Mouse (Mus musculus) CH12.LX (cell line): Measurements from ENCODE around the gene Mtf2. TPM values are rescaled to one million over a fixed set of nuclear protein-coding genes. Genes with fewer than 3 reads are reported as not detected.

Source experiments
- DNase-seq: peaks from one replicate; pipeline ENCODE4 v3.0.0-alpha.2; 2013; ENCODE audit errors: extremely low read depth
- H3K27ac ChIP-seq: 2 replicates; pipeline ENCODE4 v1.5.1; 2012; ENCODE audit warnings: low read depth, mild to moderate bottlenecking, control low read depth, moderate library complexity; ENCODE audit not compliant: insufficient read depth
- H3K27me3 ChIP-seq: replicated peaks from 2 replicates; pipeline ENCODE3; 2012; ENCODE audit warnings: inconsistent platforms
- H3K36me3 ChIP-seq, 2 experiments: replicated peaks in 1 of 2; 2 replicates each; pipeline versions ENCODE3 to v1.6.1; 2012; ENCODE audit warnings: inconsistent platforms in 1 of 2, low read length in 1 of 2, mild to moderate bottlenecking in 1 of 2, mixed read lengths in 1 of 2, moderate library complexity in 1 of 2; ENCODE audit not compliant: control insufficient read depth in 1 of 2, insufficient read depth in 1 of 2
- H3K4me1 ChIP-seq, 2 experiments: 2 replicates each; pipeline ENCODE4 v1.6.1; 2012; ENCODE audit warnings: inconsistent platforms in 1 of 2, moderate library complexity in 1 of 2; ENCODE audit not compliant: insufficient read depth in 2 of 2, control insufficient read depth in 1 of 2
- H3K4me2 ChIP-seq: 2 replicates; pipeline ENCODE4 v1.6.1; 2012; ENCODE audit warnings: low read depth, mild to moderate bottlenecking, control low read depth; ENCODE audit not compliant: poor library complexity, insufficient read depth, severe bottlenecking
- H3K4me3 ChIP-seq, 3 experiments: fragments of 150-350 bp in 1 of 3; sonication (generic) in 1 of 3; replicated peaks in 1 of 3; 2 replicates each; pipeline versions ENCODE3 to v1.5.1; 2011 to 2012; ENCODE audit warnings: low read depth in 2 of 3, low read length in 2 of 3, mild to moderate bottlenecking in 2 of 3, moderate library complexity in 2 of 3, control low read depth in 1 of 3, improper control_type of control experiment in 1 of 3, inconsistent platforms in 1 of 3, mixed read lengths in 1 of 3; ENCODE audit not compliant: poor library complexity in 1 of 3
- H3K79me2 ChIP-seq: replicated peaks from 2 replicates; pipeline ENCODE4 v1.6.1; 2012; ENCODE audit warnings: mild to moderate bottlenecking, moderate library complexity; ENCODE audit not compliant: control insufficient read depth, poor library complexity, insufficient read depth, severe bottlenecking; ENCODE audit errors: extremely low read depth
- H3K9ac ChIP-seq: 2 replicates; pipeline ENCODE4 v1.6.1; 2012; ENCODE audit warnings: low read depth, mild to moderate bottlenecking, control low read depth, moderate library complexity; ENCODE audit not compliant: insufficient read depth
- H3K9me3 ChIP-seq: replicated peaks from 2 replicates; pipeline ENCODE3; 2012; ENCODE audit warnings: low read length, inconsistent platforms, mixed read lengths
- ELF1 ChIP-seq: IDR thresholded peaks from 2 replicates; pipeline ENCODE4 v1.6.1; 2014; ENCODE audit warnings: low read depth, mild to moderate bottlenecking, inconsistent platforms, low read length, improper control_type of control experiment
- EP300 ChIP-seq: IDR thresholded peaks from 2 replicates; pipeline ENCODE4 v1.6.1; 2011; ENCODE audit warnings: low read length, improper control_type of control experiment
- GABPA ChIP-seq: IDR thresholded peaks from 2 replicates; pipeline ENCODE4 v1.6.1; 2012; ENCODE audit warnings: low read depth, low read length, improper control_type of control experiment, inconsistent platforms; ENCODE audit not compliant: insufficient replicate concordance
- JUN ChIP-seq: IDR thresholded peaks from 2 replicates; pipeline ENCODE4 v1.6.1; 2011; ENCODE audit warnings: low read depth, mild to moderate bottlenecking, low read length, improper control_type of control experiment, moderate library complexity; ENCODE audit not compliant: insufficient read depth
- JUND ChIP-seq: conservative IDR thresholded peaks from 2 replicates; pipeline ENCODE4 v1.6.1; 2011; ENCODE audit warnings: low read depth, low read length, improper control_type of control experiment
- KAT2A ChIP-seq: IDR thresholded peaks from 2 replicates; pipeline ENCODE4 v1.6.1; 2012; ENCODE audit warnings: low read length, improper control_type of control experiment, inconsistent platforms; ENCODE audit not compliant: insufficient replicate concordance
- MEF2A ChIP-seq: IDR thresholded peaks from 2 replicates; pipeline ENCODE4 v1.6.1; 2014; ENCODE audit warnings: low read depth, mild to moderate bottlenecking, inconsistent platforms, low read length, improper control_type of control experiment, borderline replicate concordance
- MXI1 ChIP-seq: IDR thresholded peaks from 2 replicates; pipeline ENCODE4 v1.6.1; 2011; ENCODE audit warnings: mild to moderate bottlenecking, low read depth, low read length, improper control_type of control experiment
- MYC ChIP-seq: IDR thresholded peaks from 2 replicates; pipeline ENCODE4 v1.6.1; 2011; ENCODE audit warnings: low read depth, mild to moderate bottlenecking, improper control_type of control experiment, low read length
- NELFE ChIP-seq: IDR thresholded peaks from 2 replicates; pipeline ENCODE4 v1.6.1; 2011; ENCODE audit warnings: low read depth, low read length, improper control_type of control experiment
- NRF1 ChIP-seq: IDR thresholded peaks from 2 replicates; pipeline ENCODE4 v1.6.1; 2014; ENCODE audit warnings: low read depth, mild to moderate bottlenecking, inconsistent platforms, low read length, improper control_type of control experiment, moderate library complexity
- POLR2AphosphoS2 ChIP-seq: IDR thresholded peaks from 2 replicates; pipeline ENCODE4 v1.6.1; 2011; ENCODE audit warnings: low read depth, low read length, improper control_type of control experiment
- RAD21 ChIP-seq: IDR thresholded peaks from 2 replicates; pipeline ENCODE4 v1.6.1; 2011; ENCODE audit warnings: low read depth, mild to moderate bottlenecking, low read length, improper control_type of control experiment, moderate library complexity
- SIN3A ChIP-seq: IDR thresholded peaks from 2 replicates; pipeline ENCODE4 v1.6.1; 2012; ENCODE audit warnings: low read length, improper control_type of control experiment, inconsistent platforms
- TCF12 ChIP-seq: IDR thresholded peaks from 2 replicates; pipeline ENCODE4 v1.6.1; 2014; ENCODE audit warnings: low read depth, mild to moderate bottlenecking, inconsistent platforms, low read length, improper control_type of control experiment
- UBTF ChIP-seq: IDR thresholded peaks from 2 replicates; pipeline ENCODE4 v1.6.1; 2012; ENCODE audit warnings: low read depth, mild to moderate bottlenecking, inconsistent platforms, low read length, improper control_type of control experiment, moderate library complexity
- USF2 ChIP-seq: conservative IDR thresholded peaks from 2 replicates; pipeline ENCODE4 v1.6.1; 2011; ENCODE audit warnings: low read depth, low read length, improper control_type of control experiment
- ZC3H11A ChIP-seq: IDR thresholded peaks from 2 replicates; pipeline ENCODE4 v1.6.1; 2012; ENCODE audit warnings: low read depth, mild to moderate bottlenecking, inconsistent platforms, low read length, improper control_type of control experiment
- ZKSCAN1 ChIP-seq: IDR thresholded peaks from 2 replicates; pipeline ENCODE4 v1.6.1; 2012; ENCODE audit warnings: low read depth, inconsistent platforms, low read length, improper control_type of control experiment, borderline replicate concordance
- ZMIZ1 ChIP-seq: IDR thresholded peaks from 2 replicates; pipeline ENCODE4 v1.6.1; 2012; ENCODE audit warnings: low read depth, mild to moderate bottlenecking, inconsistent platforms, low read length, improper control_type of control experiment
- dilution Hi-C: fragments of 300-500 bp; cut with MboI; formaldehyde crosslinking; loops from 2 replicates; pipeline ENCODE4 v1.14.3; 2020; ENCODE audit warnings: low sequenced_read_pairs; ENCODE audit not compliant: extremely low pct_unique_long_range_greater_than_20kb, extremely low pct_ligation_motif_present
- in situ Hi-C: fragments of 300-500 bp; cut with MboI; formaldehyde crosslinking; loops from 3 replicates; pipeline ENCODE4 v1.14.3; 2019; ENCODE audit warnings: low sequenced_read_pairs, low pct_ligation_motif_present, low pct_unique_long_range_greater_than_20kb, mixed read lengths
- polyA plus RNA-seq: library from polyadenylated mRNA; unstranded; fragments of >175 nt; gene quantifications from 2 replicates; pipeline ENCODE4 v1.2.1, GENCODE M21; 2012; ENCODE audit warnings: low read depth; ENCODE audit not compliant: insufficient read length
- total RNA-seq, 2 experiments: library from RNA; depleted of rRNA; stranded (reverse); fragments of 300-350 nt in 1 of 2; fragments of >200 nt in 1 of 2; gene quantifications; 2 replicates each; pipeline ENCODE4 v1.2.3; 2012 to 2014

Mtf2 gene
- total and polyA plus RNA-seq, 3 experiments: 58.7 to 76.2 (median 71.0) TPM

DNA sequence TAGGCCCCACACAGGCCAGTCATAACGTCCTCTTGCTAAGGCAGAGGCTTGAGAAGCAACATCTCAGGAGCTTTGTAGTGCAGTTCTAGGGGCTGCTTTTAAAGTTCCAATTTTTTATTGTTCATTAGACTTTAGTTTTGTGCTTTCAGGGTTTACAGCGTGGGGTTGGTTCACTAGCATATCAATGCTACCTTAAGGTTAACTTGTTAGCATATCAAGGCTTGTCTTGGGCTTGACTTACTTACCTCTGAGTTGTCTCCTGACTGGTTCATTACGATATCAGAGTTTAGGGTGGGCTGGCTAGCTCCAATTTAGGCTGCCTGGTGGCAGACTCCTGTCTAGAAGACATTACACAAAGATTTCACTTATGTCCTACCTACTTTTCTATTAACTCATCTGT, 32.2 kb downstream of the Mtf2 start:
- H3K9ac ChIP-seq: no peak overlapping the region
- no peaks in the 10 kb centered on the region for H3K27me3 ChIP-seq
- in situ Hi-C loops (no loop called here), dilution Hi-C loops (no loop called here)
- TF ChIP-seq MXI1 (no peak), ZKSCAN1 (no peak), MYC (no peak), RAD21 (no peak), GABPA (no peak), USF2 (no peak)
- H3K4me1 ChIP-seq: no peaks in the 10 kb centered on the region
- peaks cover 29 to 78% of the 10 kb centered on the region in 2 experiments for H3K36me3 ChIP-seq
- DNase-seq: no peak
- no peak overlapping the region for H3K4me3 ChIP-seq
- H3K79me2 ChIP-seq: no peaks in the 10 kb centered on the region
- no peak overlapping the region for H3K27ac ChIP-seq
- no peak overlapping the region for H3K4me2 ChIP-seq
- no peaks in the 10 kb centered on the region for H3K9me3 ChIP-seq

DNA sequence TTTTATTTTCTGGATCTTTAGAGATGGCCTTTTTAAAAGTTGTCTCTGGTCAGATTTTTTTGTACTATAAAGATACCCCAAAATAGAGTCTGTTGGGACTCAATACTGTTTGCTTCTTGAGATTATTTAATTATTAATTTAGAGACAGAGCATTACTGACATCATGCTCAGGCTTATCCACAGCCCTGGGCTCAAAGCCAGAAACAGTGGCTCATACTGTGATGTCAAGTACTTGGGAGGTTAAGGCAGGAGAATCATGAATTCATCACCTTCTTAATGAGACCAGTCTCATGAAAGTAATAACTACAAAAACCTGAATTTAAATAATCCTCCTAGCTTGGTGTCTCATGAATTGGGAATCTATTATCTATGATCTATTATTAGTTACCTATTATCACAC, 34.7 kb downstream of the Mtf2 start:
- in situ Hi-C loops: no loop called here
- dilution Hi-C loops: no loop called here
- Histone ChIP-seq H3K4me1 (no peaks in the 10 kb centered on the region), H3K27me3 (no peaks in the 10 kb centered on the region), H3K4me2 (no peak overlapping the region), H3K9me3 (no peaks in the 10 kb centered on the region), H3K9ac (no peak overlapping the region), H3K79me2 (no peaks in the 10 kb centered on the region), H3K27ac (no peak overlapping the region), H3K4me3 (no peak overlapping the region), H3K36me3 (peaks cover 26 to 74% of the 10 kb centered on the region in 2 experiments)
- no peak for DNase-seq
- no peak for TF ChIP-seq MYC
- TF ChIP-seq NRF1: no peak
- no peak for TF ChIP-seq ELF1
- TF ChIP-seq JUN: no peak
- TF ChIP-seq GABPA: no peak
- TF ChIP-seq ZMIZ1: no peak
- TF ChIP-seq TCF12: no peak
- TF ChIP-seq JUND: no peak

DNA sequence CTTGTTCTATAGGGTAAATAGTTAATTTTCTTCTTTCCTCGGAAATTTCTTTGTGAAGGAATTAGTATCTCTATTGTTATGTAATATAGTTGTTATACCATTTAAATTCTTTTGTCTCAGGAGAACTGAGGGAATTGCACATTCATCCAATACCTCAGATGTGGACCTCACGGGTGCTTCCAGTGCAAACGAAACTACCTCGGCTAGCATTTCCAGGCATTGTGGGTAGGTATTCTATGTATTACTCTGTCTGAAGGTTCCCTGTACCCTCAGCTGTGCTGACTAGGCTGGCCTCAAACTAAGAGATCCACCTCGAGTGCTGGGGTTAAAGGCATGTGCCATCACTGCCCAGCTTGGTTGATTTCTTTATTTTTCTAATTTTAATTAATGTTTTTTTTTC, 38.8 kb downstream of the Mtf2 start:
- Histone ChIP-seq H3K4me1 (no peaks in the 10 kb centered on the region), H3K27me3 (no peaks in the 10 kb centered on the region), H3K27ac (no peak overlapping the region), H3K9me3 (no peaks in the 10 kb centered on the region), H3K9ac (no peak overlapping the region), H3K36me3 (peaks cover 21 to 61% of the 10 kb centered on the region in 2 experiments), H3K4me3 (no peak overlapping the region), H3K79me2 (no peaks in the 10 kb centered on the region), H3K4me2 (no peak overlapping the region)
- in situ Hi-C loops: no loop called here
- TF ChIP-seq NELFE (no peak), TCF12 (no peak), ZKSCAN1 (no peak), POLR2AphosphoS2 (no peak), KAT2A (no peak), MXI1 (no peak), JUND (no peak), MEF2A (no peak), RAD21 (no peak), UBTF (no peak), SIN3A (no peak), EP300 (no peak), ZC3H11A (no peak)
- DNase-seq: no peak
- dilution Hi-C loops: no loop called here
